In the genomic region with DNA sequence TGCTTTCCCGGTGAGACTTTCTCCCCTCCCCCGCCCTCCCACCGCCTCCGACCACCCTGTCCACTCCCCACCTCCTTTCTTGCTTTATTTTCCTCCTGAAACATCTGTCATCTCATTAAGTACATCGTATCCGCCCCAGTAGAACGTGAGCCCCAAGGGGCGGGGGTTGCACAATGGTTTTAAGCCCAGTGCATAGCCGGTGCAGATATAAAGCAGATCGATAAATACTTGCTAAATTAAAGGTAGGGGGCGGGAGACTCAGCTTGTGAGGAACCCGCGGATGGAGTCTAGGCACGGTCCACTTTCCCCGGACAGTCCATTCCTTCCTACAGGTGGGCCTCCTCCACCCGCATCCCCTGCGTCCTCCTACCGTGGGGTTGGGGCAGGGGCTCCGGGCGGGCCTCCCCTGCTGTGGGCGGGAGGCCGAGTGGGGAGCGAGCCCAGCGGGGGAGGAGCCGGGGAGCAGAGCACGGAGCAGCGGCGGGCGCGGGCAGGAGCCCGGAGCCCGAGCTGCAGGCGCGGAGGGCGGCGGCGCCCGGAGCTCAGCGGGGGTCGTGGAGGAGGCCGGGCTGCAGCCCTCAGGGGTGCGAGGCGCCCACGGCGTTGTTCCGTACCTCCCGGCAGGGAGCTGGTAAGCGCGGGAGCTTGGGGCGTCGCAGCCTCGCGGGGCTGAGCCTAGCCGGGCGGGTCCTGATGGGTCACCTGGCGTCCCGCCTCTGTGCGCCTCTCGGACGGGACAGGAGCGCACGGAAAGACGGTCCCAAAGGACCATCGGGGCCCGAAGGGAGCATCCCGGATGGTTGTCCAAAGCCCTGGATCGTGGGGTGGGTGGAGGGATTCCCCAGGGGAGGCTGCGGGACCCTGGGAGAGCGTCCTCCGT, we compare ENCODE assay signal across 8 mouse cellular contexts. TPM values are rescaled to one million over a fixed set of nuclear protein-coding genes. Genes with fewer than 3 reads are reported as not detected.
DNase-seq lines count a peak whose midpoint lies in the region; ATAC-seq lines count a peak whose summit lies in the region.

No protein-coding gene starts in this region.

- under 1% methylated on average over 62 of the region's 70 CpGs for WGBS in kidney, embryonic 15.5 days
- WGBS in forebrain, embryonic 15.5 days = 3% methylated on average over 70 of the region's 70 CpGs
- WGBS in liver, embryonic 11.5 days = 3% methylated on average over 59 of the region's 70 CpGs
- WGBS in stomach, embryonic 16.5 days = under 1% methylated on average over 62 of the region's 70 CpGs

- H3K4me3 ChIP-seq in kidney, embryonic 15.5 days (replicated peaks) = peak overlapping the region; percentile 55
- H3K4me3 ChIP-seq in brown adipose tissue, adult 24 weeks (ENCODE audit: insufficient read depth, low read depth, low read length) = peak overlapping the region; percentile 29
- H3K4me3 ChIP-seq in forebrain, embryonic 15.5 days = peak overlapping the region; percentile 48
- H3K4me3 ChIP-seq in liver, embryonic 11.5 days (ENCODE audit: low read depth, low read length) = peak overlapping the region; percentile 47
- peak overlapping the region; percentile 58 for H3K4me3 ChIP-seq in stomach, embryonic 16.5 days (replicated peaks; ENCODE audit: low read length)

- peak overlapping the region; percentile 98 for H3K4me2 ChIP-seq in kidney, embryonic 15.5 days
- H3K4me2 ChIP-seq in forebrain, embryonic 15.5 days (replicated peaks) = peak overlapping the region; percentile 93
- peak overlapping the region; percentile 84 for H3K4me2 ChIP-seq in liver, embryonic 11.5 days
- peak overlapping the region; percentile 98 for H3K4me2 ChIP-seq in stomach, embryonic 16.5 days (ENCODE audit: low read depth, low read length)

- ATAC-seq in kidney, embryonic 15.5 days (replicated peaks; ENCODE audit: low FRiP score) = peak; percentile 49
- ATAC-seq in forebrain, embryonic 15.5 days (replicated peaks) = 0 out of 2 replicates have a peak, but pooled peaks have one; percentile 35
- ATAC-seq in liver, embryonic 11.5 days (replicated peaks; ENCODE audit: low FRiP score) = no peak
- ATAC-seq in stomach, embryonic 16.5 days (ENCODE audit: insufficient read depth, low FRiP score) = peak; percentile 42; the same call in 1 of the 2 replicates

- peaks cover 61% of the 10 kb centered on the region for H3K27me3 ChIP-seq in kidney, embryonic 15.5 days
- H3K27me3 ChIP-seq in forebrain, embryonic 15.5 days = peaks cover 36% of the 10 kb centered on the region
- H3K27me3 ChIP-seq in liver, embryonic 11.5 days (replicated peaks; ENCODE audit: control insufficient read depth, insufficient read depth, low read length) = peaks cover 47% of the 10 kb centered on the region
- peaks cover 25% of the 10 kb centered on the region for H3K27me3 ChIP-seq in stomach, embryonic 16.5 days (ENCODE audit: control insufficient read depth, insufficient read depth, low read length)

- no peak overlapping the region for H3K27ac ChIP-seq in kidney, embryonic 15.5 days
- H3K27ac ChIP-seq in brown adipose tissue, adult 24 weeks (replicated peaks; ENCODE audit: low read depth, low read length) = no peak overlapping the region
- no peak overlapping the region for H3K27ac ChIP-seq in forebrain, embryonic 15.5 days (replicated peaks)
- H3K27ac ChIP-seq in liver, embryonic 11.5 days (ENCODE audit: low read depth, low read length) = no peak overlapping the region
- H3K27ac ChIP-seq in stomach, embryonic 16.5 days (ENCODE audit: low read length) = no peak overlapping the region

- intact Hi-C loops in gastrocnemius, postnatal 36 days (cut with DNase I) = no loop called here

- H3K36me3 ChIP-seq in kidney, embryonic 15.5 days = no peaks in the 10 kb centered on the region
- H3K36me3 ChIP-seq in forebrain, embryonic 15.5 days = no peaks in the 10 kb centered on the region
- no peaks in the 10 kb centered on the region for H3K36me3 ChIP-seq in liver, embryonic 11.5 days (ENCODE audit: control insufficient read depth, insufficient read depth, low read length)
- H3K36me3 ChIP-seq in stomach, embryonic 16.5 days (ENCODE audit: control insufficient read depth, insufficient read depth, low read length) = no peaks in the 10 kb centered on the region

- peaks cover 25% of the 10 kb centered on the region for H3K4me1 ChIP-seq in kidney, embryonic 15.5 days
- H3K4me1 ChIP-seq in brown adipose tissue, adult 24 weeks (ENCODE audit: control insufficient read depth, insufficient read depth, insufficient read length, low read length) = no peaks in the 10 kb centered on the region
- peaks cover 12% of the 10 kb centered on the region for H3K4me1 ChIP-seq in forebrain, embryonic 15.5 days
- H3K4me1 ChIP-seq in liver, embryonic 11.5 days (replicated peaks; ENCODE audit: control insufficient read depth, insufficient read depth, low read length) = peaks cover 8% of the 10 kb centered on the region; the same call in 1 of the 2 replicates
- peaks cover 11% of the 10 kb centered on the region; the same call in 1 of the 2 replicates for H3K4me1 ChIP-seq in stomach, embryonic 16.5 days (ENCODE audit: control insufficient read depth, insufficient read depth, low read length)

- no peak for DNase-seq in kidney, adult 9 months
- peak; percentile 37 for DNase-seq in liver, embryonic 11.5 days (ENCODE audit: low spot score)
- DNase-seq in urinary bladder, postnatal 10 days (ENCODE audit: low spot score) = no peak
- no peak for DNase-seq in gastrocnemius, postnatal 36 days

- H3K9ac ChIP-seq in kidney, embryonic 15.5 days = peak overlapping the region; percentile 47
- H3K9ac ChIP-seq in forebrain, embryonic 15.5 days (replicated peaks) = peak overlapping the region; percentile 44
- H3K9ac ChIP-seq in liver, embryonic 11.5 days (ENCODE audit: low read depth, low read length) = no peak overlapping the region
- H3K9ac ChIP-seq in stomach, embryonic 16.5 days (ENCODE audit: low read length) = peak overlapping the region; percentile 71

- H3K9me3 ChIP-seq in kidney, embryonic 15.5 days (replicated peaks) = no peaks in the 10 kb centered on the region
- H3K9me3 ChIP-seq in forebrain, embryonic 15.5 days = no peaks in the 10 kb centered on the region
- no peaks in the 10 kb centered on the region for H3K9me3 ChIP-seq in liver, embryonic 11.5 days (ENCODE audit: control insufficient read depth, low read length)
- H3K9me3 ChIP-seq in stomach, embryonic 16.5 days (replicated peaks; ENCODE audit: control insufficient read depth, low read length) = no peaks in the 10 kb centered on the region

RNA-seq across cellular contexts. Expression of gene Htr1d, which starts 1.0 kb away (rescaled TPM):
- 0.21 and 0.44 TPM in 2 replicates for polyA plus RNA-seq in kidney, embryonic 15.5 days (2015; fragmentation: Nextera tagmentation; extraction: Ambion mirVana)
- not detected in 2 replicates for polyA plus RNA-seq in brown adipose tissue, adult 24 weeks (2012; ENCODE audit: insufficient read depth, insufficient read length, missing spikeins)
- polyA plus RNA-seq in forebrain, embryonic 15.5 days (2015; fragmentation: Nextera tagmentation; extraction: Ambion mirVana) = 0.70 and 0.74 TPM in 2 replicates
- polyA plus RNA-seq in liver, embryonic 11.5 days (2014; fragmentation: Nextera tagmentation; extraction: Ambion mirVana) = 0.06 TPM in 1 of 2 replicates, not detected in the other
- 0.27 and 0.34 TPM in 2 replicates for polyA plus RNA-seq in stomach, embryonic 16.5 days (2015; fragmentation: Nextera tagmentation; extraction: Ambion mirVana)
- not detected for total RNA-seq in gastrocnemius, postnatal 36 days (2021)

RNA-seq across cellular contexts. Expression of gene 6030445D17Rik, which starts 37.7 kb away (rescaled TPM):
- polyA plus RNA-seq in kidney, embryonic 15.5 days (2015; fragmentation: Nextera tagmentation; extraction: Ambion mirVana) = 0.40 and 0.57 TPM in 2 replicates
- polyA plus RNA-seq in brown adipose tissue, adult 24 weeks (2012; ENCODE audit: insufficient read depth, insufficient read length, missing spikeins) = not detected in 2 replicates
- polyA plus RNA-seq in forebrain, embryonic 15.5 days (2015; fragmentation: Nextera tagmentation; extraction: Ambion mirVana) = 0.10 and 0.57 TPM in 2 replicates
- not detected in 2 replicates for polyA plus RNA-seq in liver, embryonic 11.5 days (2014; fragmentation: Nextera tagmentation; extraction: Ambion mirVana)
- polyA plus RNA-seq in stomach, embryonic 16.5 days (2015; fragmentation: Nextera tagmentation; extraction: Ambion mirVana) = 0.19 and 0.21 TPM in 2 replicates
- under 1 TPM; 0.15 to 0.38 TPM for total RNA-seq in gastrocnemius, postnatal 36 days (2021)

RNA-seq across cellular contexts. Expression of gene Luzp1, which starts 45.2 kb away (rescaled TPM):
- 134 and 146 TPM in 2 replicates for polyA plus RNA-seq in kidney, embryonic 15.5 days (2015; fragmentation: Nextera tagmentation; extraction: Ambion mirVana)
- polyA plus RNA-seq in brown adipose tissue, adult 24 weeks (2012; ENCODE audit: insufficient read depth, insufficient read length, missing spikeins) = 21.0 and 34.3 TPM in 2 replicates
- 62.1 and 69.8 TPM in 2 replicates for polyA plus RNA-seq in forebrain, embryonic 15.5 days (2015; fragmentation: Nextera tagmentation; extraction: Ambion mirVana)
- polyA plus RNA-seq in liver, embryonic 11.5 days (2014; fragmentation: Nextera tagmentation; extraction: Ambion mirVana) = 44.7 TPM in 2 replicates
- polyA plus RNA-seq in stomach, embryonic 16.5 days (2015; fragmentation: Nextera tagmentation; extraction: Ambion mirVana) = 88.7 and 90.1 TPM in 2 replicates
- 10 to 100 TPM; 12.6 to 13.1 TPM for total RNA-seq in gastrocnemius, postnatal 36 days (2021)
